Mouse (Mus musculus) embryonic facial prominence, embryonic 10.5 days (tissue): ENCODE measurements around the gene Spatc1l. TPM values are rescaled to one million over a fixed set of nuclear protein-coding genes. Genes with fewer than 3 reads are reported as not detected.
A peak's percentile ranks its signal among the peaks of the same experiment; 100 is the strongest.

Source experiments
- DNase-seq: peaks from one replicate; pipeline ENCODE4 v3.0.0-alpha.2; 2017; ENCODE audit warnings: low spot score
- H3K27ac ChIP-seq: fragments of 300-500 bp; sonication (generic); replicated peaks from 2 replicates; pipeline ENCODE4 v1.5.1; 2016; ENCODE audit warnings: mild to moderate bottlenecking
- H3K27me3 ChIP-seq: fragments of 300-500 bp; sonication (generic); replicated peaks from 2 replicates; pipeline ENCODE4 v1.6.1; 2016; ENCODE audit warnings: low read depth, mild to moderate bottlenecking; ENCODE audit not compliant: poor library complexity, severe bottlenecking
- H3K36me3 ChIP-seq: fragments of 300-500 bp; sonication (generic); replicated peaks from 2 replicates; pipeline ENCODE4 v1.6.1; 2016; ENCODE audit warnings: mild to moderate bottlenecking, moderate library complexity
- H3K4me1 ChIP-seq: fragments of 300-500 bp; sonication (generic); 2 replicates; pipeline ENCODE4 v1.6.1; 2016
- H3K4me3 ChIP-seq: fragments of 300-500 bp; sonication (generic); 2 replicates; pipeline ENCODE4 v1.5.1; 2016; ENCODE audit warnings: mild to moderate bottlenecking, moderate library complexity
- H3K9me3 ChIP-seq: fragments of 300-500 bp; sonication (generic); 2 replicates; pipeline ENCODE4 v1.6.1; 2016; ENCODE audit warnings: mild to moderate bottlenecking
- WGBS: fragments of 180-500 bp; shearing (Covaris S2); methylation state at CpG from one replicate; pipeline ENCODE4 v1.1.7; 2016; 5-methylcytosine and 5-hydroxymethylcytosine counted together
- polyA plus RNA-seq: library from polyadenylated mRNA; unstranded; fragments of >200 nt; fragmentation: Nextera tagmentation; extraction: Ambion mirVana; gene quantifications from 2 replicates; pipeline ENCODE4 v1.2.1, GENCODE M21; 2016

Gene Spatc1l
- polyA plus RNA-seq, 1 experiment from 2014 or later: 0.11 TPM

GRCm38 (mm10) chr10:76551556-76551955 is 10.5 kb upstream of the Spatc1l start:
- no peak overlapping the region for H3K27ac ChIP-seq
- DNase-seq: no peak
- H3K4me1 ChIP-seq: no peaks in the 10 kb centered on the region
- H3K36me3 ChIP-seq: peaks cover 92% of the 10 kb centered on the region
- H3K27me3 ChIP-seq: no peaks in the 10 kb centered on the region
- 82% methylated on average over 3 of the region's 3 CpGs for WGBS
- H3K9me3 ChIP-seq: no peaks in the 10 kb centered on the region
- no peak overlapping the region for H3K4me3 ChIP-seq

GRCm38 (mm10) chr10:76554061-76554460 is 8.0 kb upstream of the Spatc1l start:
- no peaks in the 10 kb centered on the region for H3K4me1 ChIP-seq
- no peaks in the 10 kb centered on the region for H3K9me3 ChIP-seq
- no peaks in the 10 kb centered on the region for H3K27me3 ChIP-seq
- no peak overlapping the region for H3K27ac ChIP-seq
- peaks cover 68% of the 10 kb centered on the region for H3K36me3 ChIP-seq
- 91% methylated on average over 5 of the region's 5 CpGs for WGBS
- no peak for DNase-seq
- H3K4me3 ChIP-seq: no peak overlapping the region

- H3K9me3 ChIP-seq: no peaks in the 10 kb centered on the region
- H3K27me3 ChIP-seq: no peaks in the 10 kb centered on the region
- no peaks in the 10 kb centered on the region for H3K36me3 ChIP-seq
- WGBS: 90% methylated on average over 22 of the region's 22 CpGs
- H3K4me3 ChIP-seq: no peak overlapping the region
- DNase-seq: no peak
- peaks cover 5% of the 10 kb centered on the region; the same call in 1 of the 2 replicates for H3K4me1 ChIP-seq
- no peak overlapping the region for H3K27ac ChIP-seq
These were observed 8.1 kb downstream of the Spatc1l start for GRCm38 (mm10) chr10:76569996-76570685.

- Histone ChIP-seq H3K27ac (no peak overlapping the region), H3K27me3 (no peaks in the 10 kb centered on the region), H3K9me3 (no peaks in the 10 kb centered on the region), H3K4me3 (no peak overlapping the region), H3K4me1 (peaks cover 8% of the 10 kb centered on the region; the same call in 1 of the 2 replicates), H3K36me3 (no peaks in the 10 kb centered on the region)
- 74% methylated on average over 2 of the region's 2 CpGs for WGBS
- no peak for DNase-seq
These were observed 9.0 kb downstream of the Spatc1l start for GRCm38 (mm10) chr10:76571070-76571469.

- WGBS: 76% methylated on average over 3 of the region's 3 CpGs
- no peaks in the 10 kb centered on the region for H3K27me3 ChIP-seq
- DNase-seq: no peak
- H3K4me3 ChIP-seq: no peak overlapping the region
- H3K36me3 ChIP-seq: no peaks in the 10 kb centered on the region
- no peaks in the 10 kb centered on the region for H3K9me3 ChIP-seq
- H3K4me1 ChIP-seq: peaks cover 12% of the 10 kb centered on the region
- no peak overlapping the region for H3K27ac ChIP-seq
These were observed 10.1 kb downstream of the Spatc1l start for GRCm38 (mm10) chr10:76572151-76572550.

- 79% methylated on average over 3 of the region's 3 CpGs for WGBS
- no peaks in the 10 kb centered on the region for H3K9me3 ChIP-seq
- no peak within 1 kb of the TSS for H3K27ac ChIP-seq
- no peaks in the 10 kb centered on the region for H3K36me3 ChIP-seq
- peaks cover 12% of the 10 kb centered on the region for H3K4me1 ChIP-seq
- DNase-seq: no peak
- no peaks in the 10 kb centered on the region for H3K27me3 ChIP-seq
- H3K4me3 ChIP-seq: no peak within 1 kb of the TSS
These were observed 13.3 kb downstream of the Spatc1l start, which contains the start of gene Ftcd for GRCm38 (mm10) chr10:76575374-76575773. Ftcd (plus strand) TSS chr10:76575648.

GRCm38 (mm10) chr10:76576920-76577319 is 14.8 kb downstream of the Spatc1l start:
- H3K27ac ChIP-seq: 0 out of 2 replicates have a peak overlapping the region, but pooled peaks have one; percentile 1
- no peaks in the 10 kb centered on the region for H3K9me3 ChIP-seq
- WGBS: 70% methylated on average over 7 of the region's 7 CpGs
- no peak for DNase-seq
- no peaks in the 10 kb centered on the region for H3K27me3 ChIP-seq
- H3K4me1 ChIP-seq: peaks cover 7% of the 10 kb centered on the region
- no peaks in the 10 kb centered on the region for H3K36me3 ChIP-seq
- no peak overlapping the region for H3K4me3 ChIP-seq

GRCm38 (mm10) chr10:76584138-76584537 is 22.1 kb downstream of the Spatc1l start:
- Histone ChIP-seq H3K27me3 (peaks cover 24% of the 10 kb centered on the region), H3K36me3 (no peaks in the 10 kb centered on the region), H3K4me1 (peaks cover 10% of the 10 kb centered on the region), H3K27ac (no peak overlapping the region), H3K9me3 (no peaks in the 10 kb centered on the region), H3K4me3 (peak overlapping the region; percentile 39)
- peak; percentile 12 for DNase-seq
- WGBS: 10% methylated on average over 10 of the region's 10 CpGs

GRCm38 (mm10) chr10:76586190-76586589 is 24.1 kb downstream of the Spatc1l start:
- no peak for DNase-seq
- Histone ChIP-seq H3K4me1 (peaks cover 10% of the 10 kb centered on the region), H3K27me3 (peaks cover 24% of the 10 kb centered on the region), H3K36me3 (no peaks in the 10 kb centered on the region), H3K4me3 (no peak overlapping the region), H3K9me3 (no peaks in the 10 kb centered on the region), H3K27ac (no peak overlapping the region)
- WGBS: 43% methylated on average over 1 of the region's 1 CpGs

GRCm38 (mm10) chr10:76590197-76590596 is 28.1 kb downstream of the Spatc1l start:
- Histone ChIP-seq H3K4me1 (no peaks in the 10 kb centered on the region), H3K4me3 (no peak overlapping the region), H3K9me3 (no peaks in the 10 kb centered on the region), H3K27ac (no peak overlapping the region), H3K27me3 (no peaks in the 10 kb centered on the region), H3K36me3 (no peaks in the 10 kb centered on the region)
- no peak for DNase-seq
- 88% methylated on average over 11 of the region's 11 CpGs for WGBS

- Histone ChIP-seq H3K27ac (no peak overlapping the region), H3K9me3 (no peaks in the 10 kb centered on the region), H3K4me1 (no peaks in the 10 kb centered on the region), H3K4me3 (no peak overlapping the region), H3K27me3 (no peaks in the 10 kb centered on the region), H3K36me3 (no peaks in the 10 kb centered on the region)
- DNase-seq: no peak
- WGBS: 93% methylated on average over 31 of the region's 31 CpGs
These were observed 34.3 kb downstream of the Spatc1l start for GRCm38 (mm10) chr10:76596338-76596737.

- Histone ChIP-seq H3K36me3 (no peaks in the 10 kb centered on the region; the same call in 1 of the 2 replicates), H3K27me3 (no peaks in the 10 kb centered on the region), H3K4me1 (no peaks in the 10 kb centered on the region), H3K4me3 (no peak overlapping the region), H3K27ac (no peak overlapping the region), H3K9me3 (no peaks in the 10 kb centered on the region)
- 88% methylated on average over 3 of the region's 3 CpGs for WGBS
- no peak for DNase-seq
These were observed 40.6 kb downstream of the Spatc1l start for GRCm38 (mm10) chr10:76602690-76603089.

- Histone ChIP-seq H3K9me3 (no peaks in the 10 kb centered on the region), H3K36me3 (peaks cover 17% of the 10 kb centered on the region), H3K4me3 (no peak overlapping the region), H3K27ac (no peak overlapping the region), H3K4me1 (no peaks in the 10 kb centered on the region), H3K27me3 (no peaks in the 10 kb centered on the region)
- no peak for DNase-seq
- WGBS: 93% methylated on average over 7 of the region's 7 CpGs
These were observed 50.4 kb downstream of the Spatc1l start for GRCm38 (mm10) chr10:76612473-76612872.
